Mouse (Mus musculus): ENCODE measurements around the gene Zdhhc9. TPM values are rescaled to one million over a fixed set of nuclear protein-coding genes. Genes with fewer than 3 reads are reported as not detected.

The Zdhhc9 gene
- polyA plus RNA-seq, 1 experiment from 2014 or later = 3.5 TPM

DNA sequence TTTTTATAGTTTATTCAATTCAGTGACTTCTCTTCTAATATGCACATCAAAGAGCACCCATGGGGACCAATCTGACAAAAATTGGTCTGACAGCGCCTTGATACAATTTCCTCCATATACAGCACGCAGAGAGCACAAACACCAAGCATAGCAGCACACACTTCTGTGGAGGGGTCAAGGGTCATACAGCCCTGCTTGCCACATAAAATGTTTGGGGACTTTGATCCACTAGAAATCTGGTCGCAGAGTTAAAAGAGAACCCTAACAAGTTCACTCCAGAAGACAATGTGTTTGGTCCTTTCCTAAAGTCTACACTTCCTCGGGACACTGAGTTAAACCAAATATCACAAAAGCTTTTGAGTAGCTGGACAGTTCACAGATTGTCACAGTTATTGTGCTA, 5.7 kb downstream of the Zdhhc9 start:
- 0 out of 2 replicates have a peak overlapping the region, but pooled peaks have one; percentile 34 for H3K27ac ChIP-seq (ENCODE audit: low read depth)
- H3K4me2 ChIP-seq (ENCODE audit: low read depth, low read length) = peak overlapping the region; percentile 33; the same call in 1 of the 2 replicates
- ATAC-seq (peak; percentile 77; the same call in 1 of the 2 replicates), DNase-seq (no peak)
- no peaks in the 10 kb centered on the region; the same call in 1 of the 2 replicates for H3K27me3 ChIP-seq (ENCODE audit: insufficient read depth, low read length)
- no peaks in the 10 kb centered on the region; the same call in 1 of the 2 replicates for H3K36me3 ChIP-seq (replicated peaks; ENCODE audit: insufficient read depth, low read length)
- H3K9ac ChIP-seq (replicated peaks) = no peak overlapping the region
- H3K4me3 ChIP-seq (ENCODE audit: low read depth, low read length) = no peak overlapping the region
- peaks cover 7% of the 10 kb centered on the region; the same call in 1 of the 2 replicates for H3K4me1 ChIP-seq (ENCODE audit: insufficient read depth)
- H3K9me3 ChIP-seq (ENCODE audit: low read length) = no peaks in the 10 kb centered on the region
- WGBS (ENCODE audit: insufficient replicate concordance) = 65% methylated on average over 4 of the region's 4 CpGs
- TF ChIP-seq EP300 (IDR thresholded peaks at IDR 0.05; ENCODE audit: low read depth) = no peak
- TF ChIP-seq CTCF (IDR thresholded peaks at IDR 0.05; ENCODE audit: low read depth) = no peak

- no peak overlapping the region for H3K4me2 ChIP-seq (ENCODE audit: low read depth, low read length)
- ATAC-seq = no peak
- H3K27me3 ChIP-seq (ENCODE audit: insufficient read depth, low read length) = no peaks in the 10 kb centered on the region; the same call in 1 of the 2 replicates
- H3K9ac ChIP-seq (replicated peaks) = no peak overlapping the region
- no peak overlapping the region for H3K27ac ChIP-seq (ENCODE audit: low read depth)
- DNase-seq = no peak
- H3K4me3 ChIP-seq (ENCODE audit: low read depth, low read length) = no peak overlapping the region
- H3K9me3 ChIP-seq (ENCODE audit: low read length) = no peaks in the 10 kb centered on the region
- no peaks in the 10 kb centered on the region; the same call in 1 of the 2 replicates for H3K36me3 ChIP-seq (replicated peaks; ENCODE audit: insufficient read depth, low read length)
- 82% methylated on average over 7 of the region's 7 CpGs for WGBS (ENCODE audit: insufficient replicate concordance)
- TF ChIP-seq CTCF (IDR thresholded peaks at IDR 0.05; ENCODE audit: low read depth) (no peak), EP300 (IDR thresholded peaks at IDR 0.05; ENCODE audit: low read depth) (no peak)
- H3K4me1 ChIP-seq (ENCODE audit: insufficient read depth) = peaks cover 3% of the 10 kb centered on the region; the same call in 1 of the 2 replicates
Measured at GRCm38 (mm10) chrX:48202436-48202835, 6.2 kb downstream of the Zdhhc9 start.

- Histone ChIP-seq H3K36me3 (replicated peaks; ENCODE audit: insufficient read depth, low read length) (no peaks in the 10 kb centered on the region; the same call in 1 of the 2 replicates), H3K9ac (replicated peaks) (no peak overlapping the region), H3K4me1 (ENCODE audit: insufficient read depth) (peaks cover 2% of the 10 kb centered on the region; the same call in 1 of the 2 replicates), H3K4me3 (ENCODE audit: low read depth, low read length) (no peak overlapping the region), H3K4me2 (ENCODE audit: low read depth, low read length) (no peak overlapping the region), H3K27ac (ENCODE audit: low read depth) (no peak overlapping the region), H3K9me3 (ENCODE audit: low read length) (no peaks in the 10 kb centered on the region), H3K27me3 (ENCODE audit: insufficient read depth, low read length) (no peaks in the 10 kb centered on the region)
- WGBS (ENCODE audit: insufficient replicate concordance) = 71% methylated on average over 7 of the region's 7 CpGs
- no peak for TF ChIP-seq EP300 (IDR thresholded peaks at IDR 0.05; ENCODE audit: low read depth)
- no peak for TF ChIP-seq CTCF (IDR thresholded peaks at IDR 0.05; ENCODE audit: low read depth)
- ATAC-seq = no peak
- DNase-seq = no peak
Measured at GRCm38 (mm10) chrX:48201973-48202372, 6.7 kb downstream of the Zdhhc9 start.

- 75% methylated on average over 3 of the region's 3 CpGs for WGBS (ENCODE audit: insufficient replicate concordance)
- TF ChIP-seq CTCF (IDR thresholded peaks at IDR 0.05; ENCODE audit: low read depth) (no peak), EP300 (IDR thresholded peaks at IDR 0.05; ENCODE audit: low read depth) (no peak)
Measured at GRCm38 (mm10) chrX:48200699-48201098, 8.0 kb downstream of the Zdhhc9 start.

GRCm38 (mm10) chrX:48199026-48199425, 9.7 kb downstream of the Zdhhc9 start:
- no peak overlapping the region for H3K4me3 ChIP-seq (ENCODE audit: low read depth, low read length)
- TF ChIP-seq CTCF (IDR thresholded peaks at IDR 0.05; ENCODE audit: low read depth) (no peak), EP300 (IDR thresholded peaks at IDR 0.05; ENCODE audit: low read depth) (no peak)
- WGBS (ENCODE audit: insufficient replicate concordance) = 88% methylated on average over 2 of the region's 2 CpGs

More at GRCm38 (mm10) chrX:48200699-48201098, 8.0 kb downstream of the Zdhhc9 start:
- Histone ChIP-seq H3K4me2 (ENCODE audit: low read depth, low read length) (no peak overlapping the region), H3K27ac (ENCODE audit: low read depth) (no peak overlapping the region), H3K36me3 (replicated peaks; ENCODE audit: insufficient read depth, low read length) (no peaks in the 10 kb centered on the region; the same call in 1 of the 2 replicates), H3K9me3 (ENCODE audit: low read length) (no peaks in the 10 kb centered on the region), H3K4me3 (ENCODE audit: low read depth, low read length) (no peak overlapping the region), H3K27me3 (ENCODE audit: insufficient read depth, low read length) (no peaks in the 10 kb centered on the region), H3K9ac (replicated peaks) (no peak overlapping the region), H3K4me1 (ENCODE audit: insufficient read depth) (peaks cover 2% of the 10 kb centered on the region; the same call in 1 of the 2 replicates)
- no peak for ATAC-seq
- no peak for DNase-seq

DNA sequence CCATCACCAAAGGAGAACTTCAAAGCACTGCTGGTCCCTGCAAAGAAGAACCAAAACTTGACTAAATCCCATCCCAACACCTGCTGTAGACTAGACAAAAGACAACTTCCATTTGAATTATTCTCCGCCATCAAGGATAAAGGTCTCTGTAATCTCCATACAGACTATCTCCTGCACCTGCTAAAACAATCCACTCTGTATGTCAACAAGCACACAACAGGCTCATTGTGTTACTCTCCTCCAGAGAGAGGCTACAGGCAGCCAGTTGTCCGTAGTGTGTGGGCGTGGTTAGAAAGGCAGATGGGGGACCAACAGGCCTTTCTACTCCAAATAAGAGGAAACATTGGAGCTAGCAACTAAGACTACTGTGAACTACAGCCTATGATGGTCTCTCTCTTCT, 10.8 kb downstream of the Zdhhc9 start:
- Histone ChIP-seq H3K4me1 (ENCODE audit: insufficient read depth) (peaks cover 2% of the 10 kb centered on the region; the same call in 1 of the 2 replicates), H3K27ac (ENCODE audit: low read depth) (no peak overlapping the region), H3K27me3 (ENCODE audit: insufficient read depth, low read length) (no peaks in the 10 kb centered on the region), H3K4me3 (ENCODE audit: low read depth, low read length) (no peak overlapping the region), H3K9ac (replicated peaks) (no peak overlapping the region), H3K4me2 (ENCODE audit: low read depth, low read length) (no peak overlapping the region), H3K36me3 (replicated peaks; ENCODE audit: insufficient read depth, low read length) (no peaks in the 10 kb centered on the region; the same call in 1 of the 2 replicates), H3K9me3 (ENCODE audit: low read length) (no peaks in the 10 kb centered on the region)
- ATAC-seq = no peak
- DNase-seq = no peak
- TF ChIP-seq EP300 (IDR thresholded peaks at IDR 0.05; ENCODE audit: low read depth) (no peak), CTCF (IDR thresholded peaks at IDR 0.05; ENCODE audit: low read depth) (no peak)
- WGBS (ENCODE audit: insufficient replicate concordance) = 85% methylated on average over 3 of the region's 3 CpGs

More at GRCm38 (mm10) chrX:48199026-48199425, 9.7 kb downstream of the Zdhhc9 start:
- no peak overlapping the region for H3K27ac ChIP-seq (ENCODE audit: low read depth)
- peaks cover 2% of the 10 kb centered on the region; the same call in 1 of the 2 replicates for H3K4me1 ChIP-seq (ENCODE audit: insufficient read depth)
- H3K9ac ChIP-seq (replicated peaks) = no peak overlapping the region
- DNase-seq (no peak), ATAC-seq (no peak)
- no peaks in the 10 kb centered on the region for H3K9me3 ChIP-seq (ENCODE audit: low read length)
- no peaks in the 10 kb centered on the region for H3K27me3 ChIP-seq (ENCODE audit: insufficient read depth, low read length)
- no peaks in the 10 kb centered on the region; the same call in 1 of the 2 replicates for H3K36me3 ChIP-seq (replicated peaks; ENCODE audit: insufficient read depth, low read length)
- H3K4me2 ChIP-seq (ENCODE audit: low read depth, low read length) = no peak overlapping the region
